Mouse (Mus musculus): Measurements from ENCODE around the gene Adam8.

The Adam8 gene

GRCm38 (mm10) chr7:139978278-139978892, 14.0 kb downstream of the Adam8 start, which contains the start of gene 6430531B16Rik:
TSS of gene 6430531B16Rik (minus strand) at chr7:139978755.
- peak; percentile 73 to 74 for DNase-seq

- no peak for DNase-seq
Observed at GRCm38 (mm10) chr7:139975471-139975870, 16.9 kb downstream of the Adam8 start.

- DNase-seq = peak in 1 of 2 experiments; percentile 24
Observed at GRCm38 (mm10) chr7:139974307-139974706, 18.1 kb downstream of the Adam8 start.

GRCm38 (mm10) chr7:139972923-139973331, 19.4 kb downstream of the Adam8 start:
- no peak for DNase-seq

- no peak for DNase-seq
Observed at GRCm38 (mm10) chr7:139971436-139971835, 20.9 kb downstream of the Adam8 start.

- no peak for DNase-seq
Observed at GRCm38 (mm10) chr7:139970979-139971378, 21.4 kb downstream of the Adam8 start.

GRCm38 (mm10) chr7:139970216-139970919, 22.0 kb downstream of the Adam8 start:
- DNase-seq = peak in 1 of 2 experiments; percentile 21

- DNase-seq = peak; percentile 83 to 88
Observed at GRCm38 (mm10) chr7:139969348-139970130, 22.8 kb downstream of the Adam8 start.

GRCm38 (mm10) chr7:139968428-139968827, 23.9 kb downstream of the Adam8 start:
- DNase-seq = peak; percentile 64 to 71

GRCm38 (mm10) chr7:139967175-139967574, 25.2 kb downstream of the Adam8 start:
- DNase-seq = no peak

- DNase-seq = no peak
Observed at GRCm38 (mm10) chr7:139963814-139964213, 28.5 kb downstream of the Adam8 start.

GRCm38 (mm10) chr7:139961141-139961540, 31.2 kb downstream of the Adam8 start:
- no peak for DNase-seq

GRCm38 (mm10) chr7:139957958-139958357, 34.4 kb downstream of the Adam8 start:
- no peak for DNase-seq

- no peak for DNase-seq
Observed at GRCm38 (mm10) chr7:139957437-139957836, 34.9 kb downstream of the Adam8 start.

- no peak for DNase-seq
Observed at GRCm38 (mm10) chr7:139956658-139957057, 35.7 kb downstream of the Adam8 start.

GRCm38 (mm10) chr7:139955505-139955904, 36.9 kb downstream of the Adam8 start:
- DNase-seq = no peak

- no peak for DNase-seq
Observed at GRCm38 (mm10) chr7:139951991-139952633, 40.2 kb downstream of the Adam8 start.

GRCm38 (mm10) chr7:139951079-139951478, 41.3 kb downstream of the Adam8 start:
- peak; percentile 36 to 50 for DNase-seq

- DNase-seq = peak; percentile 60 to 62
Observed at GRCm38 (mm10) chr7:139950283-139950971, 41.9 kb downstream of the Adam8 start.

- DNase-seq = peak; percentile 58 to 62
Observed at GRCm38 (mm10) chr7:139949893-139950282, 42.5 kb downstream of the Adam8 start.

GRCm38 (mm10) chr7:139946032-139946431, 46.3 kb downstream of the Adam8 start:
- DNase-seq = no peak

GRCm38 (mm10) chr7:139945516-139945915, 46.8 kb downstream of the Adam8 start:
- no peak for DNase-seq

All from B cell, adult 2 months (primary cell).